Mouse (Mus musculus) testis, adult 2 months (tissue): ENCODE data around the gene Mafg. TPM values are rescaled to one million over a fixed set of nuclear protein-coding genes. Genes with fewer than 3 reads are reported as not detected.
A peak's percentile ranks its signal among the peaks of the same experiment; 100 is the strongest.

ENCODE experiments used
- H3K27ac ChIP-seq: fragments of 200-500 bp; 2 replicates; pipeline ENCODE4 v1.5.1; 2012; ENCODE audit warnings: low read depth, low read length; ENCODE audit not compliant: control insufficient read depth, insufficient read depth
- H3K27me3 ChIP-seq: fragments of 200-500 bp; 2 replicates; pipeline ENCODE4 v1.6.1; 2012; ENCODE audit warnings: mild to moderate bottlenecking, low read length, moderate library complexity; ENCODE audit not compliant: control insufficient read depth, insufficient read depth
- H3K36me3 ChIP-seq: fragments of 200-500 bp; 2 replicates; pipeline ENCODE4 v1.6.1; 2012; ENCODE audit warnings: mild to moderate bottlenecking, low read length; ENCODE audit not compliant: control insufficient read depth, insufficient read depth
- H3K4me1 ChIP-seq: fragments of 200-500 bp; 2 replicates; pipeline ENCODE4 v1.6.1; 2012; ENCODE audit warnings: low read length; ENCODE audit not compliant: control insufficient read depth, insufficient read depth
- H3K4me3 ChIP-seq: fragments of 200-500 bp; 2 replicates; pipeline ENCODE4 v1.5.1; 2012; ENCODE audit warnings: low read depth, mild to moderate bottlenecking, low read length, moderate library complexity, mixed read lengths; ENCODE audit not compliant: control insufficient read depth
- CTCF ChIP-seq: fragments of 200-500 bp; IDR thresholded peaks from 2 replicates; pipeline ENCODE4 v1.5.1; 2012; ENCODE audit warnings: low read depth, mild to moderate bottlenecking, inconsistent platforms, low read length, moderate library complexity; ENCODE audit not compliant: control insufficient read depth, insufficient read depth, insufficient replicate concordance
- POLR2A ChIP-seq: fragments of 200-500 bp; IDR thresholded peaks from 2 replicates; pipeline ENCODE4 v1.6.1; 2012; ENCODE audit warnings: low read depth, mild to moderate bottlenecking, inconsistent platforms, low read length, moderate library complexity; ENCODE audit not compliant: control insufficient read depth
- polyA plus RNA-seq: library from polyadenylated mRNA; depleted of rRNA; stranded (reverse); fragments of >200 nt; gene quantifications from 2 replicates; pipeline ENCODE4 v1.2.3, GENCODE M21; 2012

The Mafg gene
- polyA plus RNA-seq, 1 experiment = 9.5 TPM

DNA sequence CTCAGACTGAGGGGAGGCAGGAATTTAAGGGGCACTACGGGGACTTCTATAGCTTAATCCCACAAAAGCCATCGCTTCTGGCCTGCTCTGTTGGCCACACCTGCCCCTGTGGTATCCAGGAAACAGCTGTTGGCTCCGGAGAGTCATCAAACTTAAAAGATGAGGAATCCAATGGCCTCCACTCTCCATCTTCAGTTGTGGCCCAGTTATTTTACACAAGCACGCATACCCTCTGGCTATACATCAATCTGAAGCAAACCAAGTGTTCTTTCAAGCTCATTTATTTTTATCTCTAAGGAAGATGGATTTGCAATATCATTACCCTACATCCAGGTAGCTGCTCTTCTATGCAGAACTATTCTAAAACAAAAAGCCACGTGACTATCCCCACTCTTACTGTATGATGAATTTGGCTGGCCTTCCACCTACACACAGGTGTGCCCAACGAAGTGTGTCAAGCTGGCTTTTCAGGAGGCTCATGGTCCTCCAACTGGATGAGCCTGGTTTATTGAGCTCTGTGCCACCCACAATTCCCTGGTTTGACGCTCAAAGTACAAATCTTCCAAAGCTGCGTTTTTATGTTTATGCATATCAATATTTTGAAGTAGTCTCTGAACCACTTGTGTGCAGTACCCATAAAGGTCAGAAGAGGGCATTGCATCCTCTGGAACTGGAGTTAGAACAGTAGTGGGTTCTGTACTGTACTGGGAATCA, 51.0 kb downstream of the Mafg start:
- TF ChIP-seq CTCF (no peak), POLR2A (no peak)
- H3K36me3 ChIP-seq = peaks cover 3% of the 10 kb centered on the region; the same call in 1 of the 2 replicates

DNA sequence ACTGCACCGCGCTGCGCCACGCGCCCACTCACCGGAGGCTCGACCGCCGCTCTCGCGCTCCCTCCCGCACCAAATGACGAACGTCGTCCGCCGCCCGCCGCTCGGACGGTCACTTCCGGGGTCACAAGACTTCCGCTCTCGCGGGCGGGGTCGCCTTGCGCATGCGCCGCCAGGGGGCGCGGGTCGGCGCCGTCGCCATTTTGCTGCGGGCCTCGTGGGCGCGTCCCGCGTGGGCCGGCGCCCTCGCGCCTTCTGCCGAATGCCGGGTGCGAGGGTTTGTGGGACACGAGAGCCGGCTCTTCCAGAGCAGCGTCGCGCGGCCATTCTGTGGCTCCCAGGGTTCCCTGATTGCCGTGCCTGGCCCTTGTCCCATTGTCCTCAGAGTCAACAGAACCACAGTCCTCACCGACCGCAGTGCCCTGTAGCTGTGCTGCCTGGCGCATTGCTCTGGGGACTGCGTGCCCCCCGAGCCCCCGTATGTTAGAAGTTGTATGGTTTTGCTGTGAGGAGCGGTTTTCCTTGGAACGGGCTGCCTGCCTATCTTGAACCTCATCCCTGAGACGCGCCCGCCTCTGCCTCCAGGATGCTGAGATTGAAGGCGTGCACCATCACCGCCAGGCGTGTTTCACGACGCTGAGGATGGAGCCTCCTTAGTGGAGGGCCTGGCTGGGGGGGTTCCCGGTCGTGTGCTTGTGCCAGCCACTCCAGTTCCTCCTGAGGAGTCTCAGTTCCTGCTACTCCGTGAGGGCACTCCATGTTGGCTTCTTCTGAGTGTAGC, 51.7 kb downstream of the Mafg start, which contains the start of gene Arhgdia:
Gene Arhgdia, minus strand, starts transcription at position 135 of the 778 bp plus-strand sequence.
- Histone ChIP-seq H3K4me3 (peak within 1 kb of the TSS; percentile 90), H3K27ac (peak within 1 kb of the TSS; percentile 94), H3K36me3 (peaks cover 3% of the 10 kb centered on the region; the same call in 1 of the 2 replicates), H3K27me3 (no peaks in the 10 kb centered on the region), H3K4me1 (peaks cover 18% of the 10 kb centered on the region)
- TF ChIP-seq CTCF (0 out of 2 replicates have a peak, but pooled peaks have one; percentile 5), POLR2A (peak; percentile 77)

More for the DNA sequence above, 51.0 kb downstream of the Mafg start:
- H3K27me3 ChIP-seq = no peaks in the 10 kb centered on the region
- peak overlapping the region; percentile 90 for H3K4me3 ChIP-seq
- H3K27ac ChIP-seq = peak overlapping the region; percentile 94
- peaks cover 18% of the 10 kb centered on the region for H3K4me1 ChIP-seq

DNA sequence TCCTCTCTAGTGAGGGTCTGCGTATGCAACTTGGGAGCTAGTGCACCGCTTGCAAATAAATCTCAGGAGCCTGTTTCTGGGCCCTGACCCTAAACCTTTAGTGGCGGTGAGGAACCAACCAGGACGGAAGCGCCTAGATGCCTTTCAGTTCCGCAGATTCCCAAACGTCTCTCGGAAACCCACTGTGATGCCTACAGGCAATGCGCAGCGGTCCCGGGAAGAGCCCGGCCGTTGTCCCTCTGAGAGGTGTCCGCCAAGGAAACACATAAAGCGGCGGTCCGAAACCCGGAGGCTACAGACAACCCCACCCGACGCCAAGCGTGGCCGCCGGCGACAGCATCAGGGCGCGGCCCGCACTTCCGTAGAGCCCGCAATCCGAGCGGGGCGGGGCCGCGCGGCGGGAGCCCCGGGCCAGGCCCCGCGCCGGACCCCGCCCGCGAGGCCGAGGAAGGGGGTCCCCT, 52.5 kb downstream of the Mafg start:
- H3K27me3 ChIP-seq = no peaks in the 10 kb centered on the region
- H3K27ac ChIP-seq = peak overlapping the region; percentile 83
- H3K4me3 ChIP-seq = peak overlapping the region; percentile 90
- TF ChIP-seq POLR2A = no peak
- TF ChIP-seq CTCF = no peak
- H3K36me3 ChIP-seq = peaks cover 3% of the 10 kb centered on the region; the same call in 1 of the 2 replicates
- peaks cover 18% of the 10 kb centered on the region for H3K4me1 ChIP-seq

DNA sequence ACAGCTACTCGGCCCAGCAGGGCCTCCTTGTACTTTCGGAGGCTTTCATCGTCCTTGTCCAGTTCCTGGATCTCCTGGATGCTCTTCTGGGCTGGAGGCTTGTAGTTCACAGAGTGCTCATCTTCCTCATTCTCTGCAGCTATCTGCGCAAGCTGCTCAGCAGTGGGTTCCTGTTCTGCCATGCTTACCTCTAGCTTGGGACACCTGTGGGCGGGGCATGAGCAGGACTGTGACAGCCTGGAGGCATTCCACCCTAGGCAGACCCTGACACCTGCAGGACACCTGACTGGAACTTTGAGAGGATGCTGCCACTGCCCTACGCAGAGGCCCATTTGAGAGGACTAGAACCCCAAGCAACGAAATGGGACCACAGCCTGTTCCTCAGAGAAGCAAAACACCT, 53.2 kb downstream of the Mafg start:
- TF ChIP-seq POLR2A (no peak), CTCF (no peak)
- Histone ChIP-seq H3K27me3 (no peaks in the 10 kb centered on the region), H3K27ac (no peak overlapping the region), H3K4me3 (peak overlapping the region; percentile 90; the same call in 1 of the 2 replicates), H3K4me1 (peaks cover 18% of the 10 kb centered on the region), H3K36me3 (peaks cover 3% of the 10 kb centered on the region; the same call in 1 of the 2 replicates)

DNA sequence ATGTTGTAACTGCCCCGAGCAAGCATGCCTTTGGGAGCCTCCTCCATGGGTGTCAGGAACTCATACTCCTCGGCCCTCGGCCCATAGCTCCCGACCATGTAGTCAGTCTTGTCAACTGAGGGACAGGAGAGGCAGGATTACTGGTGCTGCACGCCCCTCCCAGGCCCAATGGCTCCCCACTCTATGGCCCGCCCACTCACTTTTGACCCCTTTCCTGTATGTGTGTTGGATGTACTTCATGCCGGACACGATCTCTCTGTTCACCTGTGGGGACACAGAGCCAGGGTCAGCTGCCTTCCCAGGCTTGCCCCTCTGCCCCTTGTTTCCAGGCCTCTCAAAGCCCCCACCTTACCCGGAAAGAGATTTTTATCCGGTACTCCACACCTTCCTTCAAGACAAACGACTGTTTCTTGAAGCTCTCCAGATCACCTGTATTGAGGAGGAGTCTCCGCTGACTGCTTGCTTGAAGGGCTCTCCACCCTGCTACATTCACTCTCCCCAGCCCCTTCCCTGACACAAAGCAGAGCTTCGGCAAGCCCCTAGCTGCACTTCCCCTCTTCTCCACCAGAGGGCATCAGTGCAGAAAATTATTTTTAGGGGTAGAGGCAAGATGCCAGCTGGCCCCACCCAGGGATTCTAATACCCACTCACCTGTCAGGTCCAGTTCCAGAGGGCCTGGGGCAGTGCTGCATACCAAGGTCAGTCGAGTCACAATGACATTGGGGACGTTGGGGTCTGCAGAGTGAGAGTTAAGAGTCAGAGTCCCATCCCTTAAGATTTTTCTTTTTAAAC, 53.9 kb downstream of the Mafg start:
- Histone ChIP-seq H3K4me3 (no peak overlapping the region), H3K4me1 (peaks cover 18% of the 10 kb centered on the region), H3K27ac (no peak overlapping the region), H3K36me3 (peaks cover 3% of the 10 kb centered on the region; the same call in 1 of the 2 replicates), H3K27me3 (no peaks in the 10 kb centered on the region)
- TF ChIP-seq POLR2A (no peak), CTCF (peak; percentile 72)

DNA sequence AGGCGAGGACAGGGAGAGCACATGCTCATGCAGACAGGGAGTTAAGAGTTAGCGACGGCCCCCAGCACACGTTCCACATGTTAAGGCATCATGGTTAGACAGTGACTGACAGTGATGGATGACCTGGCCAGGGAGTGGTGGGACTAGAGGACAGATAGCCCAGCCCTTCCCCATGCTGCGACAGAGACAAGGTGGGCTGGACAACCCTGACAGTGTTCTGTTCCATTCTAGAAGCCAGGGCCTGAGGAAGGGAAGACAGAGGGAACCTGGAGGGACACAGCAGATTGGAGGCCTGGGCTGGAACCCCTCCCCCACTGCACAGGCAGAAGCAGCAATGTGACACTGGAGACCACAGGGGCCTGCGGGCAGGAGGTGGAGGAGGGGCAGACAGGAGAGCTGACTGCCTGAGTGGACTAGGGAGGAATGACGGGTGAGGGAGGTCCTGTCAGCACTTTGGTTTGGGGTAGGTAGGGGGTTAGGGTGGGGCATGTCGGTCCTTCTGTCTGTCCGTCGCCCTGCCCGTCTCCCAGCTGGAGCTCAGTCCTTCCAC, 54.6 kb downstream of the Mafg start:
- Histone ChIP-seq H3K4me3 (no peak overlapping the region), H3K36me3 (peaks cover 3% of the 10 kb centered on the region; the same call in 1 of the 2 replicates), H3K27me3 (no peaks in the 10 kb centered on the region), H3K27ac (no peak overlapping the region), H3K4me1 (peaks cover 21% of the 10 kb centered on the region)
- TF ChIP-seq POLR2A (no peak), CTCF (no peak)
